Mouse (Mus musculus): ENCODE data around the gene Ap2b1.
"Not testable (repeated sequence)": the region's sequence is repeated elsewhere in the genome, so short reads cannot be mapped to it uniquely, and the experiment has no call there.

Ap2b1 gene

GRCm38 (mm10) chr11:83301431-83301831 is 2.6 kb downstream of the Ap2b1 start:
- no peak for DNase-seq (ENCODE audit: inconsistent ontology term)

GRCm38 (mm10) chr11:83302124-83302523 is 3.3 kb downstream of the Ap2b1 start:
- no peak for DNase-seq (ENCODE audit: inconsistent ontology term)

GRCm38 (mm10) chr11:83302526-83303251 is 3.9 kb downstream of the Ap2b1 start, which contains the start of gene Pex12:
Gene Pex12, minus strand, starts transcription at chr11:83302586.
- DNase-seq (ENCODE audit: inconsistent ontology term) = peak; percentile 96

DNA sequence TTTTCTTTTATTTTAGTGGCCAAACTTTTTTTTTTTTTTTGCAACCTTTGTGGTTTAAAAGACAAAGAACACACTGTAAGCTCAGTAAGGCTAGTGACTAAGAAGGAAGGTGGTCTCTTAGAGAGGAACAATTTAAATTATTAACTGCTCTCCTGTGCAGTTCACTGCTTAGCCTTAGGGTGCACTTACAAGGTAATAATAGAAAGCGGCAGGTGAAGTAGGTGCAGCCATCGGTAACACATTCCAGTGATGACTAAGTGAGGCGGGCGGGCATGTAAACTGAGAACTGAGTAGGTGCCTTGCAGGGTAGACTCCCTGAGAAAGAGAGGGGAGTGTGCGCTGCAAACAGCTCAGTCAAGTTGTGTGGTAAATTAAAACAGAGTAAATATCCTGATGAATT is 4.9 kb downstream of the Ap2b1 start:
- peak; percentile 20 for DNase-seq (ENCODE audit: inconsistent ontology term)

- DNase-seq (ENCODE audit: inconsistent ontology term) = no peak
Observed at GRCm38 (mm10) chr11:83304485-83304884, 5.7 kb downstream of the Ap2b1 start.

DNA sequence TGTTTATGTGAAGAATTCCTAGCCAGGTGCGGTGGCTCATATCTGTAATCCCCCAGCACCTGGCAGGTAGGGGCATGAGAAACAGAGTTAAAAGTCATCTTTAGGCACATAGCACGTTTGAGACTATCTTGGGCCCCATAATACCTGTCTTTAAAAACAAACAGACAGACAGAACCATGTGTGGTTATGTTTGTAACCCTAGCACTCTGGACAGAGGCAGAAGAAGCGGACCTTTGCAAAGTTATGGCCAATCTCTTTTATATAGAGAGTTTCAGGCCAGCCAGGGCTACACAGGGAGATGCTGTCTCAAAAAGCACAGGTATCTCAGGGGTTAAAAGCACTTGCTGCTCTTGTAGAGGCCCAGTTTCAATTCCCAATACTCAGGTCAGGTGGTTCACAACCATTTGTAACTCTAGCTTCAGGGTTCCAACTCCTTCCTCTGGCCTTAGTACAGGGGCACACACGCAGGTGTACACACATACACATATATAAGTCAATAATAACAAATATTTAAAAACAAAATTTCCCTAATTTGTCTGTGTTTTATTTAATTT is 8.0 kb downstream of the Ap2b1 start:
- DNase-seq (ENCODE audit: inconsistent ontology term) = no peak

DNA sequence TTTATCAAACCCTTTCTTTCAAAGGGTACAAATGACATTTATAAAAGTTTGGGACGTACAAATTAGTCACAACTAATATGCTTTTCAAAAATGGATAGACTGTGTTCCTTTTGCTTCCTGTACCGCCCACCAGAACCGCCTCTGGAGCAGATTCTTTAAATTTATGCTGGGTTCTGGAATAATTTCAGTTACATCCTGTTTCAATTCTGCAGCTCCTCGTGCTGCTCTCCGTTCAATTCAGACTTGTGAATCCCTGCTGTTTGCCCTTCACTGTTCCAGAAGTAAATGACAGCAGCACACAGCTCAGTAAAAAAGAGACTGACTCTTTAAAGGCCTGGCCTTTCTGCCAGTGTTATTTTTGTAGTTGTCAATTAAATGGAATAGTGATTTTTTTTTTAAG is 13.6 kb downstream of the Ap2b1 start:
- DNase-seq (ENCODE audit: inconsistent ontology term) = no peak

DNA sequence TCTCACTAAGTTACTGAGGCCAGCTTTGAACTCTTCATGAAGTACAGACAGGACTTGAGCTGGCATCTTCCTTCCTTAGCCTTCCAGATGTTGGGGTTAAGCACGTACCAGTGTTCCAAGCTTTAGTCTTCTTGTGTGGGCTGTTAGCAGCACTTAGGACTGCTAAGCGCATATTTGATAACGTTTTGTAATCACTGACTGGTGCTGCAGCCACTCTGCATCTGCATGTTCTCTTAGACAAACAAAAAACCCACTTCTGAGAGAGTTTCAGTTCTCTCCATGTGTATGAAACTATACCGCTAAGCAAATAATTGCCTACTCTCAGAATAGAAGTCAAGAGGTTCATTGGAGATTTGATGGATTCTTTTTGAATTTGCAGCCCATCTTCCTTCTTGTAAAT is 20.2 kb downstream of the Ap2b1 start:
- DNase-seq (ENCODE audit: inconsistent ontology term) = no peak

DNA sequence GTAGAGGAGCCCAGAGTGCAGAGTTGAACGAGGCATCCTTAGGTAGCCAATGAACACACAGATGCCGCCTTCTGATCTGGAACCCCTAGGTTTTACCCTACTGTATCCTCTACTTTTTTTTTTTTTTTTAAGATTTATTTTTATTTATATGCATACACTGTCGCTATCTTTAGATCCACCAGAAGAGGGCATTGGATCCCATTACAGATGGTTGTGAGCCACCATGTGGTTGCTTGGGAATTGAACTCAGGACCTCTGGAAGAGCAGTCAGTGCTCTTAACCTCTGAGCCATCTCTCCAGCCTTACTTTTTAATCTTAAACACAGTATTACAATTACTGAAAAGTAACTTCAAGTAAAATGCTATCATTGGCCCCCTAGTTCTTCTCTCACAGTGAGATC is 27.9 kb downstream of the Ap2b1 start:
- DNase-seq (ENCODE audit: inconsistent ontology term) = not testable (repeated sequence)

GRCm38 (mm10) chr11:83327427-83327826 is 28.6 kb downstream of the Ap2b1 start:
- peak; percentile 6 for DNase-seq (ENCODE audit: inconsistent ontology term)

DNA sequence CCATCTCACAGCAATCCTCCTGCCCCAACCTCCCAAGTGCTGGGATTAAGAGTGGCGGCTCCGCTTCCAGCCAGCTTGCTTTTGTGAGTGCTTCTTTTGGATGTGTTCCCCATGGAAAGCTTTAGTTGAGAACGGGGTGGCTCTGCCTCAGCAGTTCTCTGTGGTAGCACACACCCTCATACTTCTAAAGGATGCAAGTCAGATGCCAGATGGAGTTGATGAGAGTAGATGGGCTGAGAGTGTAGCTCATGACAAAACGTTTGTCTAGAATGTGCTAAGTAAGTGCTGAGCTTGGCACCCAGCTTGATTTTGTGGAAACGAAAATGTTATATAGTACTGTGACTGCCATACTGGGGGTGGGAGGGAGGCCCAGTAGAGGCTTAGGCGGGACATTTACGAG is 37.0 kb downstream of the Ap2b1 start:
- DNase-seq (ENCODE audit: inconsistent ontology term) = no peak

DNA sequence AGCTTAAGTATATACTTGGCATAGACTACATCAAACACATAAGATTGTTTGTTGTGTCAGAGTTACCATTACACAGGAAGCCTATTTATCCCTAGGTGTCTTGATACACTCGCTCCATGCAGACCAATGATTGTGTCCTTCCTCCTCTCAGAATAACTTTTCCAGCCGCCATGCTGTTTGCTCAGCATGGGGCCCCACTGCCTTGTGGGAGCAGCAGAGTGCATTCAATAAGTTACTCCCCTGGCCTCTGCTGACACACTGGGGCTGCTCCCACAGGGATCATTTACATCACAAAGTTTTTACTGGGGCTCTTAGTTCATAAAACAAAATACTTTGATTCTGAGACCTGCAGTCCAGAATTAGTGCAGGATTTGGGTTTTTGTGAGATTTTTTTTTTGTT is 40.9 kb downstream of the Ap2b1 start:
- DNase-seq (ENCODE audit: inconsistent ontology term) = no peak

DNA sequence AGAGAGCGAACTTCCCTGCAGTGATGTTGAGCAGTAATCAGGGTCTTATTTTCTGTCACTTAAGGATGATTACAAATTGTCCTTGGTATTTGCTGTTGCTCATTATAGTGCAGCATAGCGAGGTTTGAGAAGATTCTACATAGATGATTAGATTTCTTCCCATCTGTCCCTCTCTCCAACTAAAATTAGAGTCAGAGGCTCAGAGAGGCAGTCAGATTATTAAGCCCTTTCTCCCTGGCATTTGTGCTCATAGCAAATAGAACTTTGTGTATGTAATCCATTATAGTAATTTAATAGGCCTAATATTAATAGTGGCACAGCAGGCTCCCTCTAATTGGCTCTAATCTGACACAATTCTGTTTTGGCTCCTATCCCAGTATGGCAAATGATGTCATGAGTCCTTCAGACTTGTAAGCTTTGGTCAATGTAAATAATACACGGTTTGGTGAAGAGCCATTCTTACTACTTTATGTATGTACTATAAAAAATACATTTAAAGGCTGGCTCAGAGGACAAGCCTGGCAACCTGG is 43.0 kb downstream of the Ap2b1 start:
- peak; percentile 11 for DNase-seq (ENCODE audit: inconsistent ontology term)

DNA sequence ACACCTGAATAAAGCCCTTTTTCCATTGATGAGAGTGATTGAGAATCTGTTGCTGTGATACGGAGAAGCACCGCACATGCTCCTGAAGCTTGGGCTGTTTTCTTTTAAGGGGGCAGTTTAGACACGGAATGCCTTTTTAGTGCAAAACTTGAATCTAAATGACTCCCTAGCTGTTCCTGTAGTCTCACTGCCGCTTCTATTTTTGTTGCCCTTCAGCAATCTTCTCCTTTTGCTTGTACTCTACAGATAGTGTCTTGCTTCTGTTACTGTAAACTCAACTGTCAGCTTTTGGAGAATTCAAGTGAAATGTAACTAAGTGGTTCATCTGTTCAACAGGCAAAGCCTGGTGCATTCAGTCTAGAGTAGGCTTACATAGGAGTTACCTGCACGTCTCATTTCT is 56.6 kb downstream of the Ap2b1 start:
- no peak for DNase-seq (ENCODE audit: inconsistent ontology term)

DNA sequence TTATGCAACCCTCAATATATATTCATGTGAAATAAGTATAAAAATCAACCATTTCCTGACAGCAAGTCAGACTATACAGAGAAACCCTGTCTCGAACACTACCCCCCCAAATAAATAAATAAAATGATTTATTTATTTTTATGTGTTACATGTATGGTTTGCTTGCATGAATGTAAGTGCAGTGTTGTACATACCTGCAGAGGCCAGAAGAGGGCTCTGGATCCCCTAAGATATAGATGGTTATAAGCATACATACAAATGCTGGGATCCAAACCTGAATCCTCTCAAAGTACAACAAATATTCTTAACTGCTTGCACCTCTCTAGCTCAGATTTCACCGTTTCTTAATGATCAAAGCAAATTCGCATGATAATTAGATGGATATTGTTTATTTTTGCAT is 58.6 kb downstream of the Ap2b1 start:
- DNase-seq (ENCODE audit: inconsistent ontology term) = no peak

GRCm38 (mm10) chr11:83364656-83365055 is 65.8 kb downstream of the Ap2b1 start:
- DNase-seq (ENCODE audit: inconsistent ontology term) = no peak

GRCm38 (mm10) chr11:83371267-83371666 is 72.4 kb downstream of the Ap2b1 start:
- peak; percentile 86 for DNase-seq (ENCODE audit: inconsistent ontology term)

GRCm38 (mm10) chr11:83379745-83380341 is 81.0 kb downstream of the Ap2b1 start:
- no peak for DNase-seq (ENCODE audit: inconsistent ontology term)

DNA sequence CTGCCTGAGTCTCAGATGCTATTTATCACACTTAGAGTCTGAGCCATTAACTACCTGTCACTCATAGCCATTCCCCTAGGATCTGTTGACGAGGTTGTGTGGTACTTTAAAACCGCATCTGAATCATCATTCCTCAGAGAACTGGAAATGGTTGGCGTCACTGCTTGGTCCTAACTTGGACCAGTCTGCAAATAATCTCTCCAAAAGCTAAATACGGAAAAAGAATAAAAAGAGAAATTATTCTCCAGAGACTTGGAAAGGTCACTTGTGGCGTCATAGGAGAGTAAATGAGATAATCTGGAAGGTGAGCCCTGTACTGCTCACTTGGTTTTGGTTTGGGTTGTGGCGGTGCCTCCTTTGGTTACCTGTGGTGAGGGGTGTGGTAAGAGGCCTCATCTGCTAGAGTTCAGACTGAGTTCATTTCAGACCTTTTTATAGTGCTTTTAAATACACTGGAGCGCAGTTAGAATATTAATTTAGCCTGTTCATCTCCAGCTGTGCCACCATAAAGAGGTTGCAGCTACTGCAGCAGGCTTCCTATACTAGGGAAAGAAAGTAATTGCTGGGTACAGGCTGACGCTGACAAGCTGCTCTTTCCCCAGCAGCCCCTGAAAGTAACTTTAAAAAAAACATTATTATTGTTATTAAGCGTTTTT is 84.2 kb downstream of the Ap2b1 start:
- no peak for DNase-seq (ENCODE audit: inconsistent ontology term)

- no peak for DNase-seq (ENCODE audit: inconsistent ontology term)
Observed at GRCm38 (mm10) chr11:83383532-83383887, 84.7 kb downstream of the Ap2b1 start.

- DNase-seq (ENCODE audit: inconsistent ontology term) = no peak
Observed at GRCm38 (mm10) chr11:83393062-83393461, 94.2 kb downstream of the Ap2b1 start.

GRCm38 (mm10) chr11:83394802-83395439 is 96.1 kb downstream of the Ap2b1 start:
- no peak for DNase-seq (ENCODE audit: inconsistent ontology term)

All from Muller cell, postnatal 12 days (primary cell).